Mouse (Mus musculus): Measurements from ENCODE around the gene Tert. TPM values are rescaled to one million over a fixed set of nuclear protein-coding genes. Genes with fewer than 3 reads are reported as not detected.

Tert gene
- total RNA-seq, 4 experiments from 2014 or later: 8.7 to 18.7 (median 12.3) TPM

DNA sequence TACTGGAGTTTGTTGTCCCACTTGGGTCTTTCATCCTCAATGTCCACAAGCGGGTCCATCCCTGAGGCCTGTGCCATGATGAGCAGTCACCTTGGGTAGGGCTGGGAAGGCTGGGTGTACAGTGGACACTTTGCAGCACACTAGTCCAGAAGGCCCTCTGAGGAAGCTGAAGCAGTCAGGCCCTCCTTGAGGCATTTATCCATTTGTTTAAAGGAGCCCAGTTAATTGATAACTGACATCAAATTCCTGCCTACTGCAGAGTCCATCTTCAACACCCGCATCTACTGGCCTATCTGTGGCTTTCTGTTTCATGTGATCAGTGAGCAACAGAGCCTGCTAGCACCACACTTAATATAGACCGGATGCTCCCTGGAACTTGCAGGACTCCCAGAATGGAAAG, 51.1 kb downstream of the Tert start, which contains the start of gene Slc6a18:
Gene Slc6a18 (minus strand): TSS at position 171 of the 400 bp plus-strand sequence.
- no peak for DNase-seq

- DNase-seq: no peak
These were observed 52.6 kb downstream of the Tert start for GRCm38 (mm10) chr13:73679311-73679710.

DNA sequence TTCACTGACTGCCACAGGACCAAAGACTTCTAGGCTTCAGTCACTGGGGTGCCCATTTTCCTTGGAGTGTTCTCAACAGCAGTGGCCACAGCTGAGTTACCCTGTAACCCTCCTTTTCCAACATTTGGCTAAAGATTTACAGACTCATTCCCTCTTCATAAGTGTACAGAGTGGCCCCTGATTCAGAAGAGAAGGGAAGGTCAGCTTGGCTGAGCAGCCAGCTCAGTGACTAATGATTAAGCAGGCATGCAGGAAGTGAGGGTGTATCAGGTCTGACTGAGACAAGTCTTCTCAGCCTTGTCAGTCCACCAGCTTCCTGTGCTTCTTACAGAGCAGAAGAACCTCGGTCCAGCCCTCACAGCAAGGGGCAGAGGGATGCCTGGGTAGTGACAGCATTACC, 53.7 kb downstream of the Tert start:
- no peak for DNase-seq

DNA sequence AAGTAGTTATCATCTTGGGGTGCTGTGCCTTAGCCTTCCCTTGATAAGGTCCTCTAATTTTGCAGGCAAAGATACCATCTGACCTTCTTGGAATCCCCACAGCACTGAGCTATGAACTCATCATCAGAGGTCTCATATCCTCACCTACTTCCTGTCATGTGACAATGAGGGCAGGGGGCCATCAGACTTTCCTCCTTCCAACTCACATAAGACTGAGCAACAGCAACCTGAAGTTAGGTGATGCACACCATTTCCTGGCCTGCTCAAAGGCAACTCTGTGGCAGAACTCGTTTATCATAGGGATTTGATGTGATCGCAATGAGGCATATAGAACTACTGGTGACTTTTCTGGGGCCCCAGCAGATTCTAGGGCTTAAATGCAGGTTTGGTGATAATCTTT, 55.5 kb downstream of the Tert start:
- DNase-seq: no peak

- no peak for DNase-seq
These were observed 57.0 kb downstream of the Tert start for GRCm38 (mm10) chr13:73683682-73684081.

- DNase-seq: no peak
These were observed 57.7 kb downstream of the Tert start for GRCm38 (mm10) chr13:73684412-73684811.

DNA sequence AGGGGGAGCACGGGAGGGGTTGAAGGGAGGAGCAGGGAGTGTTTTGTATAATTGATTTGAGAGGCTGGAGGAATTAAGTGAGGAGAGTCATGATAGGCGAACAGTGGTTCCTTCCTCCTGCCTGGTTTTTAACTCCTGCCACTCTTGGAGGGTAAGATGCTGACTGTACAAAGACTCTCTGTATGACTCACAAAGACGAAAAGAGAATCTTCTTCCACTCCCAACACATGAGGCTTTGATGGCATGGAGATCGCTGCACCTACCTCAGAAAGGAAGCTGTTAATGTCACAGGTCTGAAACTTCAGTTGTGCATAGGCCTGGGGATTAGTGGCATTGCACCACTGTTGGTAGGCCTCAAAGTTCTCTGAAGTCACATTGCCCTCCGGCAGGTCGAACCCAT, 58.8 kb downstream of the Tert start:
- no peak for DNase-seq

DNA sequence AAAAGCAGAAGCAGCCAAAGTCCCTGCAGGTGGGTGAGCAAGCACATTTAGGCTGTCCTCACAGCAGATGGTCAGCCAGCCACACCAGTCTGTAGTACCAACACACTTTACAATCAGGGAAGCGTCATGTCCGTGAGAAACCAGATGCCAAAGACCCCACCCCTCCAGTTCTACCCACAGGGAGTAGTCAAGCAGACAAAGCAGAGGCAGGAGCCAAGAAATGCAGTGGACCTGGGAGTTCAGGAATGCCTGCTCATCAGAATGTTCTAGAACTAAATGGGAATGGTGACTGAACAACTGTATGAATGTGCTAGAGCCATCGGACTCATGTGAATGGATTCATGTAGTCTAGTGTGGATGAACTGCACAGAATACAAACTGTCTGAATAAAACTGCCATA, 60.9 kb downstream of the Tert start:
- DNase-seq: no peak

DNA sequence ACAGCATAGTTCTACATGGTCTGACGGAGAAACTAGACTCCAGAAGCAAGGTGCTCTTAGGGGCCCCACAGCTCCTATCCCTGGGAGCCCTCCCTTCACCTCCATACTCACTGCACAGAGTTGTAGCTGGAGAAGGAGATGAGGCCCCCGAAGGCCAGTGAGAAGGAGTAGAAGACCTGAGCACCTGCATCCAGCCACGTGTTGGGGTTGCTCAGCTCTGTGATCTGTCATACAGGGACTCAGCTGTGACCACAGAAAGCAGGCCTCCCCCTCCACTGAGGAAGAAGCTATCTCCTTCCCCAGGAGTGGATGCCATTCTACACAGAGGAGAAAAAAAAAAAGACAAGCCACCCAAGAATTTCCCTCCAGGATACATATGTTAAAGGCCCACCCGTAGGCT, 62.2 kb downstream of the Tert start:
- no peak for DNase-seq

DNA sequence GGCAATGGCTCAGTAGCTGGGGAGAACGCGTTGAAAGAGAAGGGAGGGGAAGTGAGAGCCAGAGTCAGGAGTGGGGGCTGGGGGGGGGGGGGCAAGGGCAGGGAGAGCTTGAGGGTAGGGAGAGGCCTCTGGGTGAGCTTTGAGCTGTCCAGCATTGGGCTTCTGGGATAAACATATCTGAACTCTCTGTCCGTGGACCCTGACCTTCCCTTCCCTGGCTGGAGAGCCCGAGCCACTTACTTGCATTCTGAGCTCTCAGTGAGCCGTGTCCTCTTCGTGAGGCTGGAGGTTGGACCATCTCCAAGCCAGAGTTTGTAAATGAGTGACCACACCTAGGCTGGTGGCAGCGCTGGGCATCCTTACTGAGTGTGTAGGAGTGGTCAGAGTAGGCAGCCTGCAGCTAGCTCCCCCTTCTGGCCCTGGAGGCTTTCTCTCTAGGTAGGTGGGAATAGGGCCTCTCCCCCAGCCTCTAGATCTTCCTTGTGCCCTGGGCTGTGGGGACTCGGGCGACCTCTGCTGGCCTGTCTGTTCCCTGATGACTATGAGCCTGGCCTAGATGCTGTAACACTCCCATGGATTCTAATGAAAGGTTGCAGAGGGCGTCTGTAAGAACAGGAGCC, 65.6 kb downstream of the Tert start:
- DNase-seq: peak; percentile 55

DNA sequence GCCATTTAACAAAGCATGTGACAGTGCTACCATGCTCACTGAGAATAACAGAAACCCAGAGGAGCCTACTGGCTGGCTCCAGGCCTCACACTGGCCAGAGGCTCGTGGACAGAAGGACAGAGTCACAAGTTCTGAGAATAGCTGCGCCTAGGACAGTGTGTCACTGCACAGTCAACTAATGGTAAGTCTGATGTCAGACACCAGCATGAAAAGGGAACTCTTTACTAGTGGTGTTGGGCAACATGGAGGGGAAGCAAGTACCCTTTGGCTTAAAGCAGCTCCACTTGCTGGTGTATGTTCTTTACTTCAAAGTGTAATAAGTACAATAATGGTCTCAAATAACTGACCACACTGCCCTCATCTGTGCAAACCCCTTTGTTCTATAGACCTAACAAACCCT, 66.6 kb downstream of the Tert start:
- DNase-seq: no peak

DNA sequence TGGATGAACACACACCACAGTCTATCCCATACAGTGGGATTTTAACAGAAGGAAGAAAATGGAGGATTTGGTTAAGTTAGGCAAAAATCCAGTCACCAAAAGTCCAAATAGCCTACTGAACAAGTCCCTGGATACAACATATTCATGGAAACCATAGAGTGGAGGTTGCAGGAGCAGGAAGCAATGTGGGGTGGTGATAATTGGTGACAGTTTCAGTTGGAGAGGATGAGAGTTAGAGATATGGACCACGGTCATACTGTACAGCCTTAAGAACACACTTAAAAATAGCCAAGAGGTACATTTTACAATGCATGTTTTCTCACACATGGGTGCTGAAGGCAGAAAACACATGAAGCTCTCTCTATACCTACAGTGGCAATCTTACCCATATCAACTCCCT, 68.3 kb downstream of the Tert start:
- DNase-seq: no peak

GRCm38 (mm10) chr13:73696529-73696928, 69.8 kb downstream of the Tert start:
- DNase-seq: no peak

Other genes starting within 250 kb of the Tert start
- 10 to 100 TPM; 16.2 to 26.5 (median 20.5) TPM for gene Lpcat1, start 159.7 kb upstream of the Tert start, total RNA-seq (2022)
- gene Slc6a3, start 90.2 kb upstream of the Tert start, total RNA-seq (2022): under 1 TPM in 1 of 4 experiments, not detected in 3; 0.15 TPM
- 100 to 1,000 TPM; 157 to 197 (median 166) TPM for gene Clptm1l, start 22.9 kb upstream of the Tert start, total RNA-seq (2022)
- not detected for gene Slc6a18, start 51.1 kb downstream of the Tert start, total RNA-seq (2022)
- under 1 TPM in 3 of 4 experiments, not detected in 1; 0.09 to 0.70 (median 0.35) TPM for gene Slc6a19, start 78.0 kb downstream of the Tert start, total RNA-seq (2022)
- gene Slc12a7, start 106.2 kb downstream of the Tert start, total RNA-seq (2022): 10 to 100 TPM; 42.4 to 95.1 (median 62.1) TPM
- 1 to 10 TPM; 2.5 to 3.7 (median 2.7) TPM for gene Nkd2, start 220.7 kb downstream of the Tert start, total RNA-seq (2022)

Data from adrenal gland, adult 8-10 months (tissue).